Mouse (Mus musculus): ENCODE measurements around the gene Wdr54. TPM values are rescaled to one million over a fixed set of nuclear protein-coding genes. Genes with fewer than 3 reads are reported as not detected.

The Wdr54 gene
- total RNA-seq, 2 experiments from 2014 or later = 0.92 to 1.3 TPM

GRCm38 (mm10) chr6:83111510-83112136, 44.6 kb downstream of the Wdr54 start:
- intact Hi-C loops (cut with DNase I) = no loop called here
- DNase-seq = no peak

GRCm38 (mm10) chr6:83108762-83109668, 47.2 kb downstream of the Wdr54 start, which contains the start of gene Mrpl53:
Mrpl53 (plus strand) TSS chr6:83109040.
- intact Hi-C loops (cut with DNase I) = no loop called here
- DNase-seq = peak; percentile 75 to 83

- DNase-seq = peak; percentile 70 to 72
- intact Hi-C loops (cut with DNase I) = no loop called here
Observed at GRCm38 (mm10) chr6:83107566-83108400, 48.4 kb downstream of the Wdr54 start.

GRCm38 (mm10) chr6:83104158-83104557, 52.0 kb downstream of the Wdr54 start:
- DNase-seq = no peak
- intact Hi-C loops (cut with DNase I) = no loop called here

- DNase-seq = no peak
- intact Hi-C loops (cut with DNase I) = no loop called here
Observed at GRCm38 (mm10) chr6:83103130-83103650, 53.0 kb downstream of the Wdr54 start.

GRCm38 (mm10) chr6:83101688-83102556, 54.3 kb downstream of the Wdr54 start:
- peak; percentile 38 to 57 for DNase-seq
- intact Hi-C loops (cut with DNase I) = loop anchor here (2.0 kb wide), 1 partner anchor 105 kb away; no protein-coding TSS in a partner anchor

GRCm38 (mm10) chr6:83101316-83101687, 54.9 kb downstream of the Wdr54 start, which contains the start of the genes Ccdc142 and Gm42688:
Ccdc142 (plus strand) TSS chr6:83101601.
Gm42688 (plus strand) TSS chr6:83101617.
- intact Hi-C loops (cut with DNase I) = loop anchor here (2.0 kb wide), 1 partner anchor 105 kb away; no protein-coding TSS in a partner anchor
- peak; percentile 81 to 83 for DNase-seq

Other genes starting within 250 kb of the Wdr54 start
- gene Sema4f, start 216.6 kb downstream of the Wdr54 start, total RNA-seq (2021) = under 1 TPM; 0.10 to 0.15 TPM
- gene M1ap, start 209.5 kb downstream of the Wdr54 start, total RNA-seq (2021) = not detected
- 1 to 10 TPM; 2.4 to 2.5 TPM for gene Dok1, start 122.9 kb downstream of the Wdr54 start, total RNA-seq (2021)
- 1 to 10 TPM; 2.9 to 3.1 TPM for gene Loxl3, start 122.2 kb downstream of the Wdr54 start, total RNA-seq (2021)
- 10 to 100 TPM; 82.8 to 88.8 TPM for gene Aup1, start 101.9 kb downstream of the Wdr54 start, total RNA-seq (2021)
- 10 to 100 TPM; 16.7 to 18.3 TPM for gene Htra2, start 101.1 kb downstream of the Wdr54 start, total RNA-seq (2021)
- under 1 TPM; 0.26 to 0.32 TPM for gene Dqx1, start 98.6 kb downstream of the Wdr54 start, total RNA-seq (2021)
- gene Tlx2, start 86.1 kb downstream of the Wdr54 start, total RNA-seq (2021) = not detected
- 1 to 10 TPM; 4.5 to 7.4 TPM for gene Pcgf1, start 78.5 kb downstream of the Wdr54 start, total RNA-seq (2021)
- under 1 TPM in 1 of 2 experiments, not detected in 1; 0.56 TPM for gene Lbx2, start 70.0 kb downstream of the Wdr54 start, total RNA-seq (2021)
- 1 to 10 TPM; 1.2 to 3.1 TPM for gene Ccdc142, start 54.8 kb downstream of the Wdr54 start, total RNA-seq (2021)
- 1 to 10 TPM in 1 of 2 experiments, under 1 TPM in 1; 0.69 to 1.0 TPM for gene Gm42688, start 54.8 kb downstream of the Wdr54 start, total RNA-seq (2021)
- 100 to 1,000 TPM in 1 of 2 experiments, 10 to 100 TPM in 1; 91.0 to 103 TPM for gene Mrpl53, start 47.4 kb downstream of the Wdr54 start, total RNA-seq (2021)
- 1 to 10 TPM; 4.4 to 4.5 TPM for gene Mogs, start 40.9 kb downstream of the Wdr54 start, total RNA-seq (2021)
- 10 to 100 TPM; 35.4 to 35.8 TPM for gene Wbp1, start 34.8 kb downstream of the Wdr54 start, total RNA-seq (2021)
- gene Ino80b, start 31.0 kb downstream of the Wdr54 start, total RNA-seq (2021) = 10 to 100 TPM; 14.3 to 14.5 TPM
- gene Rtkn, start 20.9 kb downstream of the Wdr54 start, total RNA-seq (2021) = 10 to 100 TPM; 11.3 to 13.8 TPM
- gene 1700003E16Rik, start within 50 bp of the Wdr54 start, total RNA-seq (2021) = under 1 TPM in 1 of 2 experiments, not detected in 1; 0.13 TPM
- gene Dctn1, start 9.5 kb upstream of the Wdr54 start, total RNA-seq (2021) = 100 to 1,000 TPM; 128 to 135 TPM
- gene Slc4a5, start 63.4 kb upstream of the Wdr54 start, total RNA-seq (2021) = not detected
- 1 to 10 TPM; 4.3 to 8.2 TPM for gene Mthfd2, start 169.5 kb upstream of the Wdr54 start, total RNA-seq (2021)
- 1 to 10 TPM; 9.5 to 9.8 TPM for gene Mob1a, start 169.6 kb upstream of the Wdr54 start, total RNA-seq (2021)
- gene Bola3, start 192.8 kb upstream of the Wdr54 start, total RNA-seq (2021) = 100 to 1,000 TPM; 223 to 243 TPM